Mouse (Mus musculus): ENCODE measurements at regions not wholly inside any gene's neighbourhood (a gene's known extent, or its start where the extent isn't known, plus 50 kb on each side); places are given as distances from the start of the nearest gene placed in this dataset.
"Not testable (repeated sequence)": the region's sequence is repeated elsewhere in the genome, so short reads cannot be mapped to it uniquely, and the experiment has no call there.

DNA sequence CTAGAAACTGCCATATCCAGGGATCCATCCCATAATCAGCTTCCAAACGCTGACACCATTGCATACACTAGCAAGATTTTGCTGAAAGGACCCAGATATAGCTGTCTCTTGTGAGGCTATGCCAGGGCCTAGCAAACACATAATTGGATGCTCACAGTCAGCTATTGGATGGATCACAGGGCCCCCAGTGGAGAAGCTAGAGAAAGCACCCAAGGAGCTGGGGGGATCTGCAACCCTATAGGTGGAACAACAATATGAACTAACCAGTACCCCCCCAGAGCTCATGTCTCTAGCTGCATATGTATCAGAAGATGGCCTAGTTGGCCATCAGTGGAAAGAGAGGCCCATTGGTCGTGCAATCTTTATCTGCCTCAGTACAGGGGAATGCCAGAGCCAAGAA is 287.1 kb upstream of the Kcnh8 start:
- not testable (repeated sequence) for TF ChIP-seq POLR2A (IDR thresholded peaks at IDR 0.05; ENCODE audit: low read depth, low read length); CTCF (conservative IDR thresholded peaks at IDR 0.05; ENCODE audit: insufficient read depth, insufficient read length, low read depth, low read length)
